Mouse (Mus musculus) gastrocnemius, postnatal 25 days (tissue): Measurements from ENCODE around the gene Zcchc3. TPM values are rescaled to one million over a fixed set of nuclear protein-coding genes. Genes with fewer than 3 reads are reported as not detected.

Source experiments
- total RNA-seq, 2 experiments: library from RNA; stranded (reverse); gene quantifications; 1 replicate in 1 of 2; 2 replicates in 1 of 2; pipeline ENCODE4 v1.2.3; 2021

The Zcchc3 gene
- total RNA-seq, 2 experiments from 2014 or later = 1.6 TPM

Other genes with a start within 250 kb of the Zcchc3 start
- 10 to 100 TPM; 78.6 to 79.8 TPM for gene Csnk2a1, start 188.2 kb downstream of the Zcchc3 start, total RNA-seq
- 10 to 100 TPM; 27.0 to 28.9 TPM for gene Tbc1d20, start 121.2 kb downstream of the Zcchc3 start, total RNA-seq
- gene Rbck1, start 82.4 kb downstream of the Zcchc3 start, total RNA-seq = 10 to 100 TPM; 26.6 to 32.2 TPM
- 1 to 10 TPM in 1 of 2 experiments, under 1 TPM in 1; 0.74 to 1.8 TPM for gene Trib3, start 71.0 kb downstream of the Zcchc3 start, total RNA-seq
- not detected for gene Nrsn2, start 38.4 kb downstream of the Zcchc3 start, total RNA-seq
- gene Sox12, start 17.0 kb downstream of the Zcchc3 start, total RNA-seq = 1 to 10 TPM; 1.1 to 1.7 TPM
- not detected for gene 6820408C15Rik, start 560 bp upstream of the Zcchc3 start, total RNA-seq
- not detected for gene Defb23, start 49.6 kb upstream of the Zcchc3 start, total RNA-seq
- not detected for gene Defb20, start 62.0 kb upstream of the Zcchc3 start, total RNA-seq
- not detected for gene Defb22, start 75.1 kb upstream of the Zcchc3 start, total RNA-seq
- not detected for gene Defb26, start 96.7 kb upstream of the Zcchc3 start, total RNA-seq
- not detected for gene Defb28, start 103.2 kb upstream of the Zcchc3 start, total RNA-seq
- not detected for gene Defb29, start 125.1 kb upstream of the Zcchc3 start, total RNA-seq
- gene Gm17416, start 154.3 kb upstream of the Zcchc3 start, total RNA-seq = not detected
- not detected for gene Defb21, start 157.7 kb upstream of the Zcchc3 start, total RNA-seq
- not detected for gene Defb19, start 165.3 kb upstream of the Zcchc3 start, total RNA-seq
- not detected for gene Defb45, start 184.4 kb upstream of the Zcchc3 start, total RNA-seq
- gene Defb36, start 189.3 kb upstream of the Zcchc3 start, total RNA-seq = not detected
- gene Defb25, start 208.0 kb upstream of the Zcchc3 start, total RNA-seq = not detected
- 1 to 10 TPM; 2.9 to 3.8 TPM for gene Rem1, start 211.9 kb upstream of the Zcchc3 start, total RNA-seq